Mouse (Mus musculus) heart, embryonic 13.5 days (tissue): Measurements from ENCODE around the gene Adgrl4. TPM values are rescaled to one million over a fixed set of nuclear protein-coding genes. Genes with fewer than 3 reads are reported as not detected.

Source experiments
- ATAC-seq: fragments of 200-750 bp; cut with Nextera tagmentation; 2 replicates; pipeline ENCODE4 v1.8.0; 2017; ENCODE audit warnings: moderate TSS enrichment; ENCODE audit not compliant: insufficient number of reproducible peaks, low FRiP score, low TSS enrichment; ENCODE audit errors: extremely low read depth
- H3K27ac ChIP-seq: fragments of 300-500 bp; sonication (generic); replicated peaks from 2 replicates; pipeline ENCODE4 v1.5.1; 2015; ENCODE audit warnings: moderate library complexity, mild to moderate bottlenecking, inconsistent platforms
- H3K27me3 ChIP-seq: fragments of 300-500 bp; sonication (generic); replicated peaks from 2 replicates; pipeline ENCODE4 v1.6.1; 2015; ENCODE audit warnings: mild to moderate bottlenecking, inconsistent platforms
- H3K36me3 ChIP-seq: fragments of 300-500 bp; sonication (generic); 2 replicates; pipeline ENCODE4 v1.6.1; 2015; ENCODE audit warnings: mild to moderate bottlenecking, inconsistent platforms
- H3K4me1 ChIP-seq: fragments of 300-500 bp; sonication (generic); 2 replicates; pipeline ENCODE4 v1.6.1; 2015; ENCODE audit warnings: inconsistent platforms
- H3K4me2 ChIP-seq: fragments of 300-500 bp; sonication (generic); 2 replicates; pipeline ENCODE4 v1.6.1; 2015; ENCODE audit warnings: inconsistent platforms, mild to moderate bottlenecking, moderate library complexity
- H3K4me3 ChIP-seq: fragments of 300-500 bp; sonication (generic); 2 replicates; pipeline ENCODE4 v1.5.1; 2015; ENCODE audit warnings: moderate library complexity, mild to moderate bottlenecking, inconsistent platforms
- H3K9ac ChIP-seq: fragments of 300-500 bp; sonication (generic); 2 replicates; pipeline ENCODE4 v1.6.1; 2015; ENCODE audit warnings: inconsistent platforms, mild to moderate bottlenecking, moderate library complexity
- H3K9me3 ChIP-seq: fragments of 300-500 bp; sonication (generic); 2 replicates; pipeline ENCODE4 v1.6.1; 2016; ENCODE audit warnings: inconsistent platforms
- WGBS: fragments of 180-500 bp; shearing (Covaris S2); methylation state at CpG from one replicate; pipeline ENCODE4 v1.1.7; 2015; ENCODE audit warnings: mixed read lengths; 5-methylcytosine and 5-hydroxymethylcytosine counted together
- polyA plus RNA-seq: library from polyadenylated mRNA; unstranded; fragments of >200 nt; fragmentation: Nextera tagmentation; extraction: Ambion mirVana; gene quantifications from 2 replicates; pipeline ENCODE4 v1.2.1, GENCODE M21; 2015

Gene Adgrl4
- polyA plus RNA-seq: 13.1 and 13.8 TPM in 2 replicates

- no peaks in the 10 kb centered on the region for H3K27me3 ChIP-seq
- peak within 1 kb of the TSS; percentile 80 for H3K27ac ChIP-seq
- ATAC-seq: peak; percentile 37
- peak within 1 kb of the TSS; percentile 75 for H3K9ac ChIP-seq
- peaks cover 24% of the 10 kb centered on the region for H3K4me1 ChIP-seq
- H3K4me3 ChIP-seq: peak within 1 kb of the TSS; percentile 52
- H3K9me3 ChIP-seq: no peaks in the 10 kb centered on the region
- peak within 1 kb of the TSS; percentile 72 for H3K4me2 ChIP-seq
- whole genome bisulfite sequencing: 1% methylated on average over 17 of the region's 17 CpGs
- no peaks in the 10 kb centered on the region for H3K36me3 ChIP-seq
Measured at GRCm38 (mm10) chr3:151437693-151438092, at the start of gene Adgrl4. Gene Adgrl4, plus strand, starts transcription at chr3:151437887.

DNA sequence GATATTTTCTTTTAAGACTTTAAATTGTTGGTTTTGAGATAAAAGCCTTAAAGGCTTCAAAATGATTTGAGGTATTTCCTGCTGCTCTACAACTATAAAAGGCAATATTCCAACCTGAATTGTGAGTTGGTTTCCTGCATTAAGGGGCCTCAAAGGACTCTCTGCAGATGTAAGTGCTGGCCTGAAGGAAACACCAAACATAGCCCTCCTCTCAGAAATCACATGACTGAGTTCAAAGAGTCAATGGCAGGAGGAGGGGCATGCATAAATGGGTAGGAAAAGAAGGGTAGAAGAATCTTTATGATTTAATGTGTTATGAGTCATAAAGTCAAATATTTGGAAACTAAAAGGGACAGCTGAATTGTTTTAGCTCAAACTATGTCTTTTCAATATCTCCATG lies 46.8 kb upstream of the Adgrl4 start:
- no peak overlapping the region for H3K9ac ChIP-seq
- no peak overlapping the region for H3K27ac ChIP-seq
- no peaks in the 10 kb centered on the region for H3K36me3 ChIP-seq
- no peak overlapping the region for H3K4me2 ChIP-seq
- ATAC-seq: no peak
- H3K9me3 ChIP-seq: no peaks in the 10 kb centered on the region
- no peak overlapping the region for H3K4me3 ChIP-seq
- H3K4me1 ChIP-seq: no peaks in the 10 kb centered on the region
- no peaks in the 10 kb centered on the region for H3K27me3 ChIP-seq

DNA sequence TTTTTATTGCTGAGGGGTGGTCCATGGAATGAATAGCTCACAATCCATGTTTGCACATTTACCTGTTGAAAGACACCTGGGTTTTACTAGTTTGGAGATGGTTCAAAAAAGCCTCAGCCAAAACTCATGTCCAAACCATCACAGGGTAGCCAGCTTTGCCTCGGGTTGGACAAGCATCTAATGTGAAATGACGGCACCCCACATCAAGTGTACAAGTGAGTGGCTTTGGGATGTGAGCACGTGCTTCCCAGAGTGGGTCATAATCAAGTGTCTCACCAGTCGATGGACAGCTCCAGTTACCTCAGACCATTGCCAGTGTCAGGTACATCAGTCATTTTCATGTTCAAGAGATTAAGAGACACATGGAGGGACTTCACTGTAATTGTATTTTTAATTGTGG lies 44.8 kb upstream of the Adgrl4 start:
- no peaks in the 10 kb centered on the region for H3K9me3 ChIP-seq
- no peak overlapping the region for H3K4me3 ChIP-seq
- H3K9ac ChIP-seq: no peak overlapping the region
- no peak overlapping the region for H3K4me2 ChIP-seq
- H3K27ac ChIP-seq: no peak overlapping the region
- no peaks in the 10 kb centered on the region for H3K36me3 ChIP-seq
- no peak for ATAC-seq
- 77% methylated on average over 4 of the region's 4 CpGs for WGBS
- H3K4me1 ChIP-seq: no peaks in the 10 kb centered on the region
- no peaks in the 10 kb centered on the region for H3K27me3 ChIP-seq

- H3K36me3 ChIP-seq: no peaks in the 10 kb centered on the region
- H3K4me3 ChIP-seq: no peak overlapping the region
- H3K4me1 ChIP-seq: no peaks in the 10 kb centered on the region
- H3K27me3 ChIP-seq: no peaks in the 10 kb centered on the region
- ATAC-seq: no peak
- no peak overlapping the region for H3K9ac ChIP-seq
- 69% methylated on average over 1 of the region's 1 CpGs for WGBS
- H3K9me3 ChIP-seq: no peaks in the 10 kb centered on the region
- no peak overlapping the region for H3K4me2 ChIP-seq
- no peak overlapping the region for H3K27ac ChIP-seq
Measured at GRCm38 (mm10) chr3:151393330-151393729, 44.4 kb upstream of the Adgrl4 start.

- Histone ChIP-seq H3K9me3 (no peaks in the 10 kb centered on the region), H3K27me3 (no peaks in the 10 kb centered on the region), H3K9ac (no peak overlapping the region), H3K4me2 (no peak overlapping the region), H3K27ac (no peak overlapping the region), H3K36me3 (no peaks in the 10 kb centered on the region), H3K4me1 (no peaks in the 10 kb centered on the region), H3K4me3 (no peak overlapping the region)
- 71% methylated on average over 1 of the region's 1 CpGs for WGBS
- no peak for ATAC-seq
Measured at GRCm38 (mm10) chr3:151399270-151399669, 38.4 kb upstream of the Adgrl4 start.

GRCm38 (mm10) chr3:151411031-151411430 lies 26.7 kb upstream of the Adgrl4 start:
- H3K4me1 ChIP-seq: no peaks in the 10 kb centered on the region
- H3K9ac ChIP-seq: no peak overlapping the region
- H3K36me3 ChIP-seq: no peaks in the 10 kb centered on the region
- WGBS: 70% methylated on average over 2 of the region's 2 CpGs
- no peak overlapping the region for H3K27ac ChIP-seq
- H3K4me3 ChIP-seq: no peak overlapping the region
- no peak for ATAC-seq
- H3K9me3 ChIP-seq: no peaks in the 10 kb centered on the region
- no peaks in the 10 kb centered on the region for H3K27me3 ChIP-seq
- no peak overlapping the region for H3K4me2 ChIP-seq

- H3K36me3 ChIP-seq: no peaks in the 10 kb centered on the region
- H3K4me3 ChIP-seq: no peak overlapping the region
- no peak overlapping the region for H3K27ac ChIP-seq
- no peaks in the 10 kb centered on the region for H3K27me3 ChIP-seq
- H3K9me3 ChIP-seq: no peaks in the 10 kb centered on the region
- 88% methylated on average over 4 of the region's 4 CpGs for WGBS
- no peak overlapping the region for H3K9ac ChIP-seq
- H3K4me2 ChIP-seq: no peak overlapping the region
- H3K4me1 ChIP-seq: no peaks in the 10 kb centered on the region
- no peak for ATAC-seq
Measured at GRCm38 (mm10) chr3:151411488-151411887, 26.2 kb upstream of the Adgrl4 start.

GRCm38 (mm10) chr3:151416931-151417330 lies 20.8 kb upstream of the Adgrl4 start:
- no peaks in the 10 kb centered on the region for H3K27me3 ChIP-seq
- no peak overlapping the region for H3K27ac ChIP-seq
- no peak overlapping the region for H3K4me3 ChIP-seq
- no peak overlapping the region for H3K4me2 ChIP-seq
- H3K9ac ChIP-seq: no peak overlapping the region
- ATAC-seq: no peak
- H3K9me3 ChIP-seq: no peaks in the 10 kb centered on the region
- H3K4me1 ChIP-seq: peaks cover 8% of the 10 kb centered on the region
- H3K36me3 ChIP-seq: no peaks in the 10 kb centered on the region

DNA sequence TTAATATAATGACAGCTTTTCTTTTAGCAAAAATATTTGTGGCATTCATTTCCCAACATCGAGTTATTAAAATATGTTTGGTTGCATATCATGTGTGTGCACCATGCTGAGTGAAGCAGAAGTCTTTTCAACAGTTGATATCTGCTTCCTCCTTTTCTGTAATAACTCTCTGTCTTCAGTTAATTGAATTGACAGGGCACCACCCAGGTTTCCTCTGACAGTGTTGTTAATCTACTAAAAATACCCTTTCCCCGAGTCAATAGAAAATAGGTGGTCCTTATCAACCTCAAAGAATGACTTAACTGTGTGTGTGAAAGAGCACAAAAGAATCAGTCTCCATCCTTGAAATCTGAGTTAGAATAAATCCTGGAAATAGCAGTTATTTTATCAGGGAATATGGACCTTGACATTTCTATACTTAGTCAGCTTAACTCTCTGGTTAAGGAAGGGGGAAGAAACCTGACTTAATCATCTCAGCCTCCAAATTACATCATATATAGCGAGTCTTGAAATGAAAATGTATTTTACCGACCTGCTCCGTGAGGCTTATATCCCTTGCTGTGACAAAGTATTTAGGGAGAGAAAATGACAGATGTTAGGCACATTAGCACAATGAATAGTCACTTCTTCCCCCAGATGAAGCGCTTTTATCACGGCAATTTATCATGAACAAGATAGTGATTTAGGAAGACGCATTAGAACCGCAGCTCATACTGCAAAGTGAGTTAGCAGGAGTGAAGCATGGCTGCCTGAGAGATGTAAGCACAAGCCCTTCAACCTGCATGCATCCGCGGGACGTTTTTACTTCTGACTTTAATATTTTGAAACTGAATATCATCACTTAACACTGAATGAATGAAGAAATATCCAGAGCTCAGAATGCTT lies 19.8 kb upstream of the Adgrl4 start:
- H3K9ac ChIP-seq: no peak overlapping the region
- H3K27ac ChIP-seq: no peak overlapping the region
- H3K27me3 ChIP-seq: no peaks in the 10 kb centered on the region
- peak overlapping the region; percentile 22 for H3K4me2 ChIP-seq
- no peaks in the 10 kb centered on the region for H3K36me3 ChIP-seq
- H3K4me1 ChIP-seq: peaks cover 8% of the 10 kb centered on the region
- no peak for ATAC-seq
- no peak overlapping the region for H3K4me3 ChIP-seq
- no peaks in the 10 kb centered on the region for H3K9me3 ChIP-seq
- WGBS: 48% methylated on average over 12 of the region's 12 CpGs

DNA sequence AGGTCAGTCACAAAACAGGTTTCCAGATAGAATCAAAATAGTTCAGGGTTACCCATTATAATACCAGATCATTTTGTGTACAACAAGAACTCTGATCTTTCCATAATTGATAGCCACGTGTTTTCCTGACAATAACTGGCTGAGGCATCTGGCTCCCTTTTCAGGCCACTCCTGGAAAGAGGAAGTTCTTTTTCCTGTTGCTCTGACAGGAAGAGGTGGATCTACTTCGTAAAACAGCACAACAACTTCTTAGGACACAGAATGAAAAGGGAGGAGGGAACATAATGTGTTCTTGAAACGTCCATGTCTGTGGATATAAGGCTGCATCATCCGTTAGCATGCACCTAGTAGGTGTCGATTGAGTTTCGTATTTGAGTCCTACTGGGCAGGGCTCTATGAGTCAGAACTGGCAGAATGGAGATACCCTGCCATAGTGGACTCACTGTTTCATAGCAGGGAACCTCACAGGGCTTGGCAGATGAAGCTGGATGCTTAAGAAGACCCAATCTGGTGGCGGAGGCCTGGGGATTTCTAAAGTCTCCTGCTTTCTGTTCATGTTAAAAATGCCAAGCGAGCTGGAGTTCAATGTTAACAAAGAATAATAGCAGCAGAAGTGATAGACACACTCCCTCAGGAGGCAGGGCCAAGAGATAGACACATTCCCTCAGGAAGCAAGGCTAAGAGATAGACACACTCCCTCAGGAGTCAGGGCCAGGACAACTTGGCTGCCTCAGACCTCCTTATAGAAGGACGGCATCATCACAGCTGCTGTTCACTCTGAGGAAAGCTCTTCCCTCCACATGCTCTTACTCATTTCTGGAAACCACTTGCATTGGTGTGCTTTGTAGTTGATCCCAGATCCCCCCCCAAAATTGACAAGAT lies 13.1 kb upstream of the Adgrl4 start:
- no peak overlapping the region for H3K9ac ChIP-seq
- no peaks in the 10 kb centered on the region for H3K36me3 ChIP-seq
- 0 out of 2 replicates have a peak, but pooled peaks cover 3% of the 10 kb centered on the region for H3K4me1 ChIP-seq
- no peak overlapping the region for H3K4me3 ChIP-seq
- no peak overlapping the region for H3K4me2 ChIP-seq
- 44% methylated on average over 9 of the region's 9 CpGs for WGBS
- peak overlapping the region; percentile 55 for H3K27ac ChIP-seq
- H3K9me3 ChIP-seq: no peaks in the 10 kb centered on the region
- no peaks in the 10 kb centered on the region for H3K27me3 ChIP-seq
- no peak for ATAC-seq

DNA sequence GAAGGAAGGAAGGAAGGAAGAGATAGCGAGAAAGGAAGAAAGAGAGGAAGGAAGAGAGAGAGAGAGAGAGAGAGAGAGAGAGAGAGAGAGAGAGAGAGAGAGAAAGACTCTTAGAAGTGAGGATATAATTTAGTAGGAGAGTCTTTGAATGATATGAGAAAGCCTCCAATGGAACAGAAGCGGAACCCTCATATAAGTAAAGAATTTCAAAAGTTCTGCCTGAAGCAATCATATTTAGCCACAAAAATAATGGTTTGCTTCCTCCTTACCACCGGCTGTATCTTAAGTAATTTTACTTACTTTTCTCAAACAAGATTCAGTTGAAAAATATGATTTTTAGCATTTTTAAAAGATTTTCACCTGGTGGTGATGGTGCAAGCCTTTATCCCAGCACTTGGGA lies 7.6 kb upstream of the Adgrl4 start:
- Histone ChIP-seq H3K36me3 (no peaks in the 10 kb centered on the region), H3K27ac (no peak overlapping the region), H3K4me1 (no peaks in the 10 kb centered on the region), H3K9ac (no peak overlapping the region), H3K9me3 (no peaks in the 10 kb centered on the region), H3K4me3 (no peak overlapping the region), H3K4me2 (no peak overlapping the region), H3K27me3 (no peaks in the 10 kb centered on the region)
- ATAC-seq: no peak
- 80% methylated on average over 3 of the region's 3 CpGs for WGBS
